Mouse (Mus musculus) Patski (cell line): Measurements from ENCODE around the gene Clic4. TPM values are rescaled to one million over a fixed set of nuclear protein-coding genes. Genes with fewer than 3 reads are reported as not detected.

Experiments
- ATAC-seq: fragments of 100-300 bp; one replicate; pipeline ENCODE4 v1.8.0; 2021
- CTCF ChIA-PET: fragments of 350-600 bp; sonication (Branson Sonifier 250); formaldehyde crosslinking; loops from one replicate; lab custom pipeline; 2022; ENCODE audit warnings: inconsistent platforms; lab: Charles Lee
- POLR2A ChIA-PET: fragments of 350-600 bp; sonication (Branson Sonifier 250); formaldehyde crosslinking; loops from one replicate; lab custom pipeline; 2022; ENCODE audit warnings: antibody characterized with exemption, inconsistent platforms; lab: Charles Lee
- DNase-seq: peaks from one replicate; pipeline ENCODE4 v3.0.0-alpha.2; 2011; ENCODE audit warnings: low read depth, low spot score
- H3K27me3 ChIP-seq: fragments of 371-371 bp; one replicate; pipeline ENCODE4 v1.5.1; 2021
- CTCF ChIP-seq: fragments of 100-300 bp; IDR thresholded peaks from one replicate; pipeline ENCODE4 v1.5.1; 2021
- in situ Hi-C: fragments of 300-500 bp; cut with MboI; formaldehyde crosslinking; loops from 3 replicates; pipeline ENCODE4 v1.11.1; 2018; ENCODE audit warnings: low pct_unique_long_range_greater_than_20kb, mixed read lengths
- polyA plus RNA-seq: library from polyadenylated mRNA; unstranded; gene quantifications from one replicate; pipeline ENCODE4 v1.2.3, GENCODE M21; 2021

Gene Clic4
- polyA plus RNA-seq = 196 TPM

GRCm38 (mm10) chr4:135272640-135273306, at the start of gene Clic4:
Gene Clic4, minus strand, starts transcription at chr4:135272814.
- POLR2A ChIA-PET = interaction anchor here (0.9 to 1.7 kb wide), 9 partner anchors 11 to 64 kb away, joined by 3 to 6 read pairs (median 3); no protein-coding TSS in a partner anchor
- no peak for TF ChIP-seq CTCF
- CTCF ChIA-PET = interaction anchor here (0.7 to 1.7 kb wide), 3 partner anchors 18 to 53 kb away, joined by 3 to 4 read pairs (median 3); no protein-coding TSS in a partner anchor
- DNase-seq (peak; percentile 93), ATAC-seq (peak; percentile 94)
- no peaks in the 10 kb centered on the region for H3K27me3 ChIP-seq
- in situ Hi-C loops = no loop called here

GRCm38 (mm10) chr4:135317966-135318365, 45.4 kb upstream of the Clic4 start:
- in situ Hi-C loops = loop anchor here (5.0 kb wide), 2 partner anchors 96 to 161 kb away; no protein-coding TSS in a partner anchor
- ATAC-seq = no peak
- TF ChIP-seq CTCF = no peak
- CTCF ChIA-PET = interaction anchor here (1.0 to 2.7 kb wide), 3 partner anchors 44 to 98 kb away, joined by 3 to 23 read pairs (median 3); no protein-coding TSS in a partner anchor
- POLR2A ChIA-PET = interaction anchor here (0.6 to 1.5 kb wide), 4 partner anchors 9 to 117 kb away, joined by 3 read pairs; no protein-coding TSS in a partner anchor
- DNase-seq = no peak
- H3K27me3 ChIP-seq = no peaks in the 10 kb centered on the region

- no peak for ATAC-seq
- DNase-seq = no peak
- in situ Hi-C loops = loop anchor here (5.0 kb wide), 2 partner anchors 95 to 160 kb away; no protein-coding TSS in a partner anchor
- ChIA-PET CTCF (interaction anchor here (1.4 to 2.7 kb wide), 2 partner anchors 43 to 98 kb away, joined by 3 to 23 read pairs; no protein-coding TSS in a partner anchor), POLR2A (interaction anchor here (0.6 to 1.5 kb wide), 4 partner anchors 9 to 116 kb away, joined by 3 read pairs; no protein-coding TSS in a partner anchor)
- no peak for TF ChIP-seq CTCF
- no peaks in the 10 kb centered on the region for H3K27me3 ChIP-seq
Measured at GRCm38 (mm10) chr4:135317539-135317938, 44.9 kb upstream of the Clic4 start.

GRCm38 (mm10) chr4:135315287-135315686, 42.7 kb upstream of the Clic4 start:
- DNase-seq = no peak
- POLR2A ChIA-PET = no interaction called here
- no peaks in the 10 kb centered on the region for H3K27me3 ChIP-seq
- CTCF ChIA-PET = interaction anchor here (0.7 to 2.0 kb wide), 2 partner anchors 46 to 96 kb away, joined by 3 to 5 read pairs; no protein-coding TSS in a partner anchor
- TF ChIP-seq CTCF = no peak
- ATAC-seq = no peak
- in situ Hi-C loops = loop anchor here (5.0 kb wide), 2 partner anchors 93 to 158 kb away; no protein-coding TSS in a partner anchor

- CTCF ChIA-PET = interaction anchor here (0.7 to 2.0 kb wide), 2 partner anchors 45 to 95 kb away, joined by 3 to 5 read pairs; no protein-coding TSS in a partner anchor
Measured at GRCm38 (mm10) chr4:135314419-135314832, 41.8 kb upstream of the Clic4 start.

GRCm38 (mm10) chr4:135313761-135314241, 41.2 kb upstream of the Clic4 start:
- CTCF ChIA-PET = interaction anchor here (1.4 to 2.0 kb wide), 2 partner anchors 44 to 77 kb away, joined by 4 to 5 read pairs; no protein-coding TSS in a partner anchor
- no peaks in the 10 kb centered on the region for H3K27me3 ChIP-seq
- TF ChIP-seq CTCF = no peak
- POLR2A ChIA-PET = interaction anchor here (0.6 to 1.7 kb wide), 4 partner anchors 12 to 217 kb away, joined by 3 to 9 read pairs (median 4); no protein-coding TSS in a partner anchor
- no peak for DNase-seq
- ATAC-seq = no peak
- in situ Hi-C loops = loop anchor here (5.0 kb wide), 1 partner anchor 46 kb away; no protein-coding TSS in a partner anchor

More at GRCm38 (mm10) chr4:135314419-135314832, 41.8 kb upstream of the Clic4 start:
- TF ChIP-seq CTCF = no peak
- DNase-seq (no peak), ATAC-seq (no peak)
- H3K27me3 ChIP-seq = no peaks in the 10 kb centered on the region
- in situ Hi-C loops = loop anchor here (5.0 kb wide), 1 partner anchor 47 kb away; no protein-coding TSS in a partner anchor
- POLR2A ChIA-PET = interaction anchor here (1.7 kb wide), 1 partner anchor 45 kb away, joined by 9 read pairs; no protein-coding TSS in a partner anchor

GRCm38 (mm10) chr4:135313111-135313691, 40.6 kb upstream of the Clic4 start:
- ChIA-PET POLR2A (interaction anchor here (0.5 to 1.7 kb wide), 9 partner anchors 11 to 217 kb away, joined by 3 to 9 read pairs (median 3); no protein-coding TSS in a partner anchor), CTCF (interaction anchor here (1.4 to 2.0 kb wide), 2 partner anchors 43 to 76 kb away, joined by 4 to 5 read pairs; no protein-coding TSS in a partner anchor)
- TF ChIP-seq CTCF = no peak
- no peak for ATAC-seq
- no peak for DNase-seq
- H3K27me3 ChIP-seq = no peaks in the 10 kb centered on the region
- in situ Hi-C loops = loop anchor here (5.0 kb wide), 1 partner anchor 46 kb away; no protein-coding TSS in a partner anchor

- in situ Hi-C loops = loop anchor here (5.0 kb wide), 1 partner anchor 45 kb away; no protein-coding TSS in a partner anchor
- POLR2A ChIA-PET = interaction anchor here (0.5 to 1.7 kb wide), 7 partner anchors 11 to 82 kb away, joined by 3 to 9 read pairs (median 4); no protein-coding TSS in a partner anchor
- TF ChIP-seq CTCF = no peak
- ATAC-seq = peak; percentile 63
- peak; percentile 80 for DNase-seq
- CTCF ChIA-PET = interaction anchor here (1.4 kb wide), 1 partner anchor 76 kb away, joined by 4 read pairs; no protein-coding TSS in a partner anchor
- H3K27me3 ChIP-seq = no peaks in the 10 kb centered on the region
Measured at GRCm38 (mm10) chr4:135312706-135313105, 40.1 kb upstream of the Clic4 start.

GRCm38 (mm10) chr4:135310371-135310770, 37.8 kb upstream of the Clic4 start:
- in situ Hi-C loops = loop anchor here (5.0 kb wide), 1 partner anchor 43 kb away; no protein-coding TSS in a partner anchor
- ATAC-seq (peak; percentile 41), DNase-seq (peak; percentile 90)
- POLR2A ChIA-PET = interaction anchor here (1.0 to 1.2 kb wide), 3 partner anchors 18 to 56 kb away, joined by 3 read pairs; no protein-coding TSS in a partner anchor
- no peak for TF ChIP-seq CTCF
- CTCF ChIA-PET = no interaction called here
- no peaks in the 10 kb centered on the region for H3K27me3 ChIP-seq
